Comparison of ENCODE assay signal across 28 mouse cellular contexts in genomic region chr5:16461795-16462194, GRCm38 (mm10).
"Had no signal": no experiment of that assay in that cellular context is flagged by ENCODE, and none has a peak within 500 bp of the region (broad histone marks: within the 10 kb centered on the region; RNA-seq: fewer than 3 reads in every experiment).

No protein-coding gene starts in this region.

- H3K27me3 ChIP-seq: embryonic facial prominence, embryonic 12.5 days; embryonic facial prominence, embryonic 13.5 days; embryonic facial prominence, embryonic 15.5 days; forebrain, embryonic 12.5 days; forebrain, embryonic 13.5 days; forebrain, embryonic 15.5 days had no signal

- ATAC-seq: forebrain, embryonic 13.5 days; forebrain, embryonic 14.5 days; forebrain, embryonic 15.5 days; forebrain, embryonic 16.5 days; forebrain, postnatal 0 days had no signal

- H3K4me1 ChIP-seq: embryonic facial prominence, embryonic 10.5 days; embryonic facial prominence, embryonic 12.5 days; embryonic facial prominence, embryonic 13.5 days; embryonic facial prominence, embryonic 15.5 days; forebrain, embryonic 10.5 days; forebrain, embryonic 12.5 days; forebrain, embryonic 13.5 days; forebrain, embryonic 15.5 days had no signal

- H3K27ac ChIP-seq: embryonic facial prominence, embryonic 10.5 days; embryonic facial prominence, embryonic 12.5 days; embryonic facial prominence, embryonic 13.5 days; embryonic facial prominence, embryonic 15.5 days; forebrain, embryonic 10.5 days; forebrain, embryonic 12.5 days; forebrain, embryonic 13.5 days; forebrain, embryonic 15.5 days; gastrocnemius, adult 2 months; heart, adult 2 months had no signal

- H3K36me3 ChIP-seq: embryonic facial prominence, embryonic 10.5 days; embryonic facial prominence, embryonic 12.5 days; embryonic facial prominence, embryonic 13.5 days; embryonic facial prominence, embryonic 15.5 days; forebrain, embryonic 10.5 days; forebrain, embryonic 12.5 days; forebrain, embryonic 15.5 days had no signal

- DNase-seq: cerebellum, adult 2 months; cerebellum, adult 8-10 months; cerebellum, adult 9-10 months; cerebellum, adult 9-11 months; cerebellum, postnatal 10 days; cerebellum, postnatal 14 days; cerebellum, postnatal 25 days; cerebellum, postnatal 36 days; embryo, embryonic 11 days; forebrain, postnatal 0 days; gastrocnemius, adult 2 months; gastrocnemius, postnatal 10 days; gastrocnemius, postnatal 14 days; gastrocnemius, postnatal 25 days; heart, adult 11 months; heart, adult 18-20 months; heart, adult 2 months had no signal

- H3K4me3 ChIP-seq: embryonic facial prominence, embryonic 10.5 days; embryonic facial prominence, embryonic 12.5 days; embryonic facial prominence, embryonic 13.5 days; embryonic facial prominence, embryonic 15.5 days; erythroblast, embryonic 14.5 days; forebrain, embryonic 10.5 days; forebrain, embryonic 12.5 days; forebrain, embryonic 13.5 days; forebrain, embryonic 15.5 days; gastrocnemius, adult 2 months; heart, adult 2 months had no signal
